Mouse (Mus musculus): ENCODE results near the gene Mrm3. TPM values are rescaled to one million over a fixed set of nuclear protein-coding genes. Genes with fewer than 3 reads are reported as not detected.

Mrm3 gene
- total and polyA plus RNA-seq, 2 experiments from 2014 or later = 13.6 to 23.6 TPM

DNA sequence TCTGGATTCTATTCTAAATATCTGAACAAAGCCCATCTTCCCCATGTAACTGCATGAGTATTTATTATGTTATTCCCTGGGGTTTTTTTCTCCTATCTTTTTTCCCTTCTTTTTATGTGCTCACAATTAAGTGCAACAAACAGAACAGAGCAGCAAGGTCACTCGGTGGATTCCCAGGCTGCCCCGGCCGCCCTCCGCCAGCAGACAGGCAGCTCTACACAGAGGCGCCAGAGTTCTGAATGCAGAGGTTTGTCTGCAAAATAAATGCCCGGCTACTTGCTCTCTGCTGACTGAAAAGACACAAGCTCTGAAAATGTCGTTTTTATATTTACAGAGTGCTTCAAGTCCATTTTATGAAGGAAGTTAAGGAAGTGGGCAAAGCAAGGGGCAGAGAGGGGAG is 24.0 kb downstream of the Mrm3 start:
- Histone ChIP-seq H3K4me2 (ENCODE audit: low read depth, low read length, poor library complexity, severe bottlenecking) (no peak overlapping the region), H3K36me3 (ENCODE audit: insufficient read depth, low read length) (no peaks in the 10 kb centered on the region), H3K27me3 (ENCODE audit: insufficient read depth, low read length) (no peaks in the 10 kb centered on the region), H3K4me1 (ENCODE audit: insufficient read depth, low read length) (no peaks in the 10 kb centered on the region), H3K4me3 (ENCODE audit: low read depth, low read length) (no peak overlapping the region), H3K27ac (ENCODE audit: low read depth, low read length) (peak overlapping the region; percentile 64), H3K9ac (replicated peaks; ENCODE audit: low read length, poor library complexity, severe bottlenecking) (0 out of 2 replicates have a peak overlapping the region, but pooled peaks have one; percentile 5), H3K9me3 (ENCODE audit: low read length) (no peaks in the 10 kb centered on the region)
- 22% methylated on average over 7 of the region's 7 CpGs for WGBS
- ATAC-seq (ENCODE audit: low FRiP score) = no peak
- no peak for TF ChIP-seq CTCF (IDR thresholded peaks at IDR 0.05)
- no peak for DNase-seq (ENCODE audit: low spot score)

DNA sequence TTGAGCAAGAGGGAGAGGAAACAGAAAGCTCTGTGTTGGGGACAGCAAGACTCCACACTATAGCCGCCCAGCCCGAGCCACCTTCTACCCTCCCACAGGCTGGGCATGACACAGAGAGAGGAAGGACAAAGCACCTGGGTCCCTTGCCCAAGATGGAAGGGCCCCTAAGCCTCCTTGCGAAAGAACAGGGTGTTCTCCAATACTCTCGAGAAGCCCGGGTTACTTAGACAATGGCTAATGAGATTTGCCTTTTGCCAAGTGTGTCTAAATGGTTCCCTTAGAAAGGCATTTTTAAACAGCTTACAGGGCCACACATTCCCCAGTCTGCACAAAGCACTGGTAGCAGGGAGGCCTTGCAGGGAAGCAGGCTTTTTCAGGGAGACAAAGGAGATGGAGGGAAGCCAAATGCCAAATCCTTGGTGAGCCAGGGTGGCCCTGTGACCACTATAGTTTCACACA is 24.5 kb downstream of the Mrm3 start:
- Histone ChIP-seq H3K36me3 (ENCODE audit: insufficient read depth, low read length) (no peaks in the 10 kb centered on the region), H3K9ac (replicated peaks; ENCODE audit: low read length, poor library complexity, severe bottlenecking) (0 out of 2 replicates have a peak overlapping the region, but pooled peaks have one; percentile 5), H3K27ac (ENCODE audit: low read depth, low read length) (peak overlapping the region; percentile 64), H3K27me3 (ENCODE audit: insufficient read depth, low read length) (no peaks in the 10 kb centered on the region), H3K9me3 (ENCODE audit: low read length) (no peaks in the 10 kb centered on the region), H3K4me3 (ENCODE audit: low read depth, low read length) (no peak overlapping the region), H3K4me2 (ENCODE audit: low read depth, low read length, poor library complexity, severe bottlenecking) (no peak overlapping the region), H3K4me1 (ENCODE audit: insufficient read depth, low read length) (no peaks in the 10 kb centered on the region)
- TF ChIP-seq CTCF (IDR thresholded peaks at IDR 0.05) = no peak
- DNase-seq (ENCODE audit: low spot score) = peak; percentile 68
- peak; percentile 62 for ATAC-seq (ENCODE audit: low FRiP score)
- 10% methylated on average over 5 of the region's 5 CpGs for WGBS

DNA sequence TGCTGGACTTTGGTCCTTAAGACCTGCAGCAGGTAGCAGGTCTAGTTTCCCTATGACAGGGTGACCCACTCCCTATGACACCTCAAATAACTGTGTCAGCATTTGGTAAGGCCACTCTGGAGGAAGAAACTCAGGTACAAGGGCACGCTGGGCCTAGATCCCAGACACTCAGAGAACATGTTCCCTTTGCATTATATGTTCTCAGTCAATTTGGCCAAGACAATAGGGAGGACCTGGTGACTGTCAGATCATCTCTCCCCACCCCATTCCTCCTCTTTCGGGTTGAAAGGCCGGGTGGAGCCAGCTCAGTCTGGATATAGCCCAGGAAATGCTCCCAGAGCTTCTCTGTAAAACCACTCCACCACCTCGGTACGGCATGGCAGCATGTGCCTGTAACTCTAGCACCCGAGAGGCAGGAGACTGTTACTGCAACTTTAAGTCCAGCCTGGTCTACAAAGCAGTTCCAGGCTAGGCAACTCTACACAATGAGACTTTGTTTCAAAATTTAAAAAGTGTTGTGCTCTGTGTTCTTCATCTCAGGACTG is 25.1 kb downstream of the Mrm3 start:
- no peak overlapping the region for H3K4me3 ChIP-seq (ENCODE audit: low read depth, low read length)
- H3K27ac ChIP-seq (ENCODE audit: low read depth, low read length) = peak overlapping the region; percentile 64; the same call in 1 of the 2 replicates
- WGBS = 45% methylated on average over 6 of the region's 6 CpGs
- H3K4me2 ChIP-seq (ENCODE audit: low read depth, low read length, poor library complexity, severe bottlenecking) = no peak overlapping the region
- DNase-seq (ENCODE audit: low spot score) = no peak
- no peak overlapping the region for H3K9ac ChIP-seq (replicated peaks; ENCODE audit: low read length, poor library complexity, severe bottlenecking)
- H3K9me3 ChIP-seq (ENCODE audit: low read length) = no peaks in the 10 kb centered on the region
- TF ChIP-seq CTCF (IDR thresholded peaks at IDR 0.05) = no peak
- H3K27me3 ChIP-seq (ENCODE audit: insufficient read depth, low read length) = no peaks in the 10 kb centered on the region
- ATAC-seq (ENCODE audit: low FRiP score) = no peak
- H3K4me1 ChIP-seq (ENCODE audit: insufficient read depth, low read length) = no peaks in the 10 kb centered on the region
- H3K36me3 ChIP-seq (ENCODE audit: insufficient read depth, low read length) = no peaks in the 10 kb centered on the region

DNA sequence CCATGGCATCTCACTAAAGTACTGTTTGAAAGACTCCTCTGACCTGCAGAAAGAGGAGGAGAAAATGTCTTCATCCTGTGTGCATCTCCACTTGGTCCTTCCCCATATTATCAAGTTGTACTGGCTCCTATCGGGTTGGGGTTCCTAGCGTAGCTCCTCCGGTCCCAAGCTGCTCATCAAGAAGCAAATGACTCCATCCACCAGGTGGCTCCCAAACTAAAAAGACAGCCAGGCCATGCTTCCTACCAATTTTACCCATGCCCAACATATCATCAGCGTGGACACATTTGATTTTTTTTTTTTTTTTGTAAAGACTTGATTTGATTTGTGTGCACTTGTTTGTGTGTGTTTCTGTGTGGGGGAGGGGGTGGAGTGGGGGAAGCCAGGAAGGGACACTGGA is 28.9 kb downstream of the Mrm3 start:
- no peak overlapping the region for H3K4me2 ChIP-seq (ENCODE audit: low read depth, low read length, poor library complexity, severe bottlenecking)
- no peak overlapping the region for H3K4me3 ChIP-seq (ENCODE audit: low read depth, low read length)
- 78% methylated on average over 4 of the region's 4 CpGs for WGBS
- H3K27me3 ChIP-seq (ENCODE audit: insufficient read depth, low read length) = no peaks in the 10 kb centered on the region
- DNase-seq (ENCODE audit: low spot score) (peak; percentile 58), ATAC-seq (ENCODE audit: low FRiP score) (no peak)
- no peaks in the 10 kb centered on the region for H3K36me3 ChIP-seq (ENCODE audit: insufficient read depth, low read length)
- no peaks in the 10 kb centered on the region for H3K4me1 ChIP-seq (ENCODE audit: insufficient read depth, low read length)
- peak; percentile 69 for TF ChIP-seq CTCF (IDR thresholded peaks at IDR 0.05)
- H3K9me3 ChIP-seq (ENCODE audit: low read length) = no peaks in the 10 kb centered on the region
- no peak overlapping the region for H3K27ac ChIP-seq (ENCODE audit: low read depth, low read length)
- H3K9ac ChIP-seq (replicated peaks; ENCODE audit: low read length, poor library complexity, severe bottlenecking) = no peak overlapping the region

- peak overlapping the region; percentile 48 for H3K27ac ChIP-seq (ENCODE audit: low read depth, low read length)
- H3K4me3 ChIP-seq (ENCODE audit: low read depth, low read length) = no peak overlapping the region
- no peaks in the 10 kb centered on the region for H3K9me3 ChIP-seq (ENCODE audit: low read length)
- 53% methylated on average over 14 of the region's 14 CpGs for WGBS
- H3K4me1 ChIP-seq (ENCODE audit: insufficient read depth, low read length) = no peaks in the 10 kb centered on the region
- H3K4me2 ChIP-seq (ENCODE audit: low read depth, low read length, poor library complexity, severe bottlenecking) = no peak overlapping the region
- no peak for TF ChIP-seq CTCF (IDR thresholded peaks at IDR 0.05)
- ATAC-seq (ENCODE audit: low FRiP score) (no peak), DNase-seq (ENCODE audit: low spot score) (peak; percentile 67)
- H3K27me3 ChIP-seq (ENCODE audit: insufficient read depth, low read length) = no peaks in the 10 kb centered on the region
- no peaks in the 10 kb centered on the region for H3K36me3 ChIP-seq (ENCODE audit: insufficient read depth, low read length)
- H3K9ac ChIP-seq (replicated peaks; ENCODE audit: low read length, poor library complexity, severe bottlenecking) = no peak overlapping the region
These were observed 35.7 kb downstream of the Mrm3 start for GRCm38 (mm10) chr11:76278960-76279852.

- Histone ChIP-seq H3K27me3 (ENCODE audit: insufficient read depth, low read length) (no peaks in the 10 kb centered on the region), H3K9me3 (ENCODE audit: low read length) (no peaks in the 10 kb centered on the region), H3K4me3 (ENCODE audit: low read depth, low read length) (no peak overlapping the region), H3K27ac (ENCODE audit: low read depth, low read length) (no peak overlapping the region), H3K9ac (replicated peaks; ENCODE audit: low read length, poor library complexity, severe bottlenecking) (no peak overlapping the region), H3K4me1 (ENCODE audit: insufficient read depth, low read length) (no peaks in the 10 kb centered on the region), H3K36me3 (ENCODE audit: insufficient read depth, low read length) (no peaks in the 10 kb centered on the region), H3K4me2 (ENCODE audit: low read depth, low read length, poor library complexity, severe bottlenecking) (no peak overlapping the region)
- no peak for TF ChIP-seq CTCF (IDR thresholded peaks at IDR 0.05)
- DNase-seq (ENCODE audit: low spot score) (no peak), ATAC-seq (ENCODE audit: low FRiP score) (no peak)
- WGBS = 58% methylated on average over 2 of the region's 2 CpGs
These were observed 36.5 kb downstream of the Mrm3 start for GRCm38 (mm10) chr11:76279971-76280370.

Measured in midbrain, postnatal 0 days (tissue).